Mouse (Mus musculus) heart, adult 18-20 months (tissue): ENCODE results near the gene Gm17387. TPM values are rescaled to one million over a fixed set of nuclear protein-coding genes. Genes with fewer than 3 reads are reported as not detected.
"Not testable (repeated sequence)": the region's sequence is repeated elsewhere in the genome, so short reads cannot be mapped to it uniquely, and the experiment has no call there.

Experiments used
- DNase-seq, 2 experiments: peaks; one replicate each; pipeline ENCODE4 v3.0.0; 2021 to 2022; ENCODE audit warnings: mixed read lengths in 1 of 2
- total RNA-seq, 2 experiments: library from RNA; stranded (reverse); gene quantifications; 2 replicates each; pipeline ENCODE4 v1.2.3; 2021

Gene Gm17387
- total RNA-seq, 2 experiments from 2014 or later: not detected

GRCm38 (mm10) chr7:141016707-141017697, 11.9 kb upstream of the Gm17387 start:
- DNase-seq: peak in 1 of 2 experiments; percentile 41

DNA sequence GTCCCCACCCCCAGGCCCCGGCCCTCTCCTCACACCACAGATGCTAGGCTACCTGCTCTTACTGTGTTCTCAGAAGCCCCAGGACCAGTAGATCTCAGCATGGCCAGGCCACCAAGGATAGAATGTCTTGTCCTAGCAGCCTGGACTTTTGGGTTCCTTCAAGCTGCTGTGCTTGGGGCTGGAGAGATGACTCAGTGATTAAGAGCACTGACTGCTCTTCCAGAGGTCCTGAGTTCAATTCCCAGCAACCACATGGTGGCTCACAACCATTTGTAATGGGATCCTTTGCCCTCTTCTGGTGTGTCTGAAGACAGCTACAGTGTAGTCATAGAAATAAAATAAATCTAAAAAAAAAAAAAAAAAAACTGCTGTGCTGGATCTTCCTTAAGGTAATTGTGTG, 11.1 kb upstream of the Gm17387 start, which contains the start of gene Ifitm6:
TSS of gene Ifitm6 (minus strand) at position 101 of the 400 bp plus-strand sequence.
- DNase-seq: not testable (repeated sequence)

DNA sequence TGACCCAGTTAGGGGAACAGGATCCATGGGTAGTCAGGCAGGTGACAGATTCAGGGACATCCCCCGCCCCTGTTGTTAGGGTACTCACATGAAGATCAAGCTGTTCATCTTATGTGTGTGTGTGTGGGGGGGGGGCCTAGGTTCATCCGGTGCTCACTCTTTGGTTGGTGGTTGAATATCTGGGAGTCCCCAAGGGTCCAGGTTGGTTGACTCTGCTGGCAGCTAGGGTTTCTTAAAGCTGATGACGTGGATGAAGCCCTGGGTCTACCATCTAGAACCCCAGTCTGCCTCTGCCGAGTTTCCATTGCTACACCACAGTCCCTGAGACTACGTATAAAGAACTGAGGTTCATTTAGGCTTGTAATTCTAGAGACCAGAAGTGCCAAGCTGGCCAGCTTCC, 9.9 kb upstream of the Gm17387 start:
- DNase-seq: no peak

DNA sequence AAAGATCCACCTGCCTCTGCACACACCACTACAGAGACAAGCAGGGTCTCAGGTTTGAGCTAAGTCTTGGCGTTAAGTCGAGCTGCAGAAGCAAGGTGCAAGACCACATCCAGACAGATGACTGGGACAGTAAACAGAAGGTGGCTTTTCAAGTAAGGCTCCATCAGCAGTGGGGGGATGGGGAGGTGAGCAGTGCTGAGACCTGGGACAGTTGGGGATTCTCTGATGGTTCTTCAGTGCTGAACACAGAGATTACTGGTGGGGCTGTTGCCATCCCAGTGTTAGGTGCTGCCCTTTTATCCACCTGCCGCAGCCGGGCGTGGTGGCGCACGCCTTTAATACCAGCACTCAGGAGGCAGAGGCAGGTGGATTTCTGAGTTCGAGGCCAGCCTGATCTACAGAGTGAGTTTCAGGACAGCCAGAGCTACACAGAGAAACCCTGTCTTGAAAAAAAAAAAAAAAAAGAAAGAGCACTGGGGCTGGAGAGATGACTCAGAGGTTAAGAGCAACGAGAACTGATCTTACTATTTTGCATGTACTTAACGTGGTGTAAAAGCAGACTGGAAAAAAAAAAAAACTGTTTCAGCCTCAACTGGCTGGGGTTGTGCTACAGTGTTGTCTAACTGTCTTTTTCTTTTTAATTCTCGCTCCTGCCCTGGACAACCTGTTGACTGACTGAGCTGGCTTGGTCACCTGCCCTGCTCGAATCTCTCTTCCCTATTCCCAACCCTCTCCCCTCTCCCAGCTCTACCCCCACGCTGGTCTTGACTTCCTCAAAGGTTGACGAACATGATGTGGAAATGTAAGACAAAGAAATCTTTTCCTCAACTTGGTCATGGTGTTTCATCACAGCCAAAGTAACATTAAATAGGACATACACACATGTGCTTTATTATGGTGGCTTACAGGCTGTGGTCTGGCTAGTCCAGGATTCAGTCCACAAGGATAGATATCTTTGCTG, 7.2 kb upstream of the Gm17387 start:
- DNase-seq: no peak

- peak in 1 of 2 experiments; percentile 46 for DNase-seq
Observed at GRCm38 (mm10) chr7:141024865-141025838, 3.8 kb upstream of the Gm17387 start.

- no peak for DNase-seq
Observed at GRCm38 (mm10) chr7:141026097-141026739, 2.7 kb upstream of the Gm17387 start.

- no peak for DNase-seq
Observed at GRCm38 (mm10) chr7:141026740-141027098, 2.2 kb upstream of the Gm17387 start.

GRCm38 (mm10) chr7:141030390-141030789, 1.5 kb downstream of the Gm17387 start:
- no peak for DNase-seq

DNA sequence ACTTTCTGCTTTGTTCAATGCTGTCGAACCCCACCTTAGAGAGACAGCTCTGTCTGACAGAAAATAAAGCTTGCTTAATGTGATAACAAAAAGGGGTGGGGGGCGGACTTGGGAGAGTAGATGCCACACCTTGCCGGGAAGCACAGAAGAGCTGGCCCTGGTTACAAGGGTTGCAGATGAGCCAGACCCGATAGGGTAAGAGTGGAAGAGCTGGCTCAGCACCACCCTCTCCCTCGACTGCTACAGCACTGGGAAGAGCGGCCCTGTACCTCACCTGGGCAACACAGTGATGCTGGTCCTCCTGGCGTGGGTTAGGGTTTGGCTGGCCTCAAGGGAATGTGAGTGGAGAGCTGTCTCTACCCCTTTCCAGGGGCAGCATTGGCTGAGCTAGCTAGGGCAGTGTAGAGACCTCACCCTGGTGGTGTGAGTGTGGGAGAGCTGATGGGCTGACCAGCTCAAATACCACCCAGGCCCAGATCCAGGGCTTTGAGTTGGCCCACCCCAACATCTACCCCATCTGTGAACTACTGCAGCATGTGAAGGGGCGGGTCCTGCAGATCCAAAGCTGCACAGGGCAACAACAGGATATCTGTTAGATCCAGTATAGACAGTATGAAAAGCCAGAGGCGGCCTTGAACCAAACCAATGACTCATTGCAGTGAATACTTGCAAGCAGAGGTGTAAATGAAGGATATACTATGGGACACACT, 3.7 kb downstream of the Gm17387 start:
- no peak for DNase-seq

DNA sequence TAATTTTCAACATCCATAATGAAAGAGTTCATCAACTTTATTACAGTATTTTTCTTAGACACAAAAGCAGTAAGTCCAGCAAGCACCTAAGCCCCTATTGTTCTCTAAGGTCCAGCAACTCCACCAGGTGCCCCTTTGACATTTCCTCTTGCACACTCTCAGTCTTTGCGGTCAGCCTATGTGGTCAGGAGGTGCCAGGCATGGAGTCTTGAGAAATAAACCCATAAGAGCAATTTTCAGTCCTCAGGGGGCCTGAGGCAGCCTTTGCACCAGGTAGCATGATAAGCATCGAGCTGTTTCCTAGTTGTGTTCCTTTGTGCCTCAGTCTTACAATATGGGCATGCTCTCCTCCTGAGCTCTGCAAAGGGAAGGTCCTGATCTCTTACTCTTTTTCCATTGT, 7.7 kb downstream of the Gm17387 start:
- not testable (repeated sequence) for DNase-seq

DNA sequence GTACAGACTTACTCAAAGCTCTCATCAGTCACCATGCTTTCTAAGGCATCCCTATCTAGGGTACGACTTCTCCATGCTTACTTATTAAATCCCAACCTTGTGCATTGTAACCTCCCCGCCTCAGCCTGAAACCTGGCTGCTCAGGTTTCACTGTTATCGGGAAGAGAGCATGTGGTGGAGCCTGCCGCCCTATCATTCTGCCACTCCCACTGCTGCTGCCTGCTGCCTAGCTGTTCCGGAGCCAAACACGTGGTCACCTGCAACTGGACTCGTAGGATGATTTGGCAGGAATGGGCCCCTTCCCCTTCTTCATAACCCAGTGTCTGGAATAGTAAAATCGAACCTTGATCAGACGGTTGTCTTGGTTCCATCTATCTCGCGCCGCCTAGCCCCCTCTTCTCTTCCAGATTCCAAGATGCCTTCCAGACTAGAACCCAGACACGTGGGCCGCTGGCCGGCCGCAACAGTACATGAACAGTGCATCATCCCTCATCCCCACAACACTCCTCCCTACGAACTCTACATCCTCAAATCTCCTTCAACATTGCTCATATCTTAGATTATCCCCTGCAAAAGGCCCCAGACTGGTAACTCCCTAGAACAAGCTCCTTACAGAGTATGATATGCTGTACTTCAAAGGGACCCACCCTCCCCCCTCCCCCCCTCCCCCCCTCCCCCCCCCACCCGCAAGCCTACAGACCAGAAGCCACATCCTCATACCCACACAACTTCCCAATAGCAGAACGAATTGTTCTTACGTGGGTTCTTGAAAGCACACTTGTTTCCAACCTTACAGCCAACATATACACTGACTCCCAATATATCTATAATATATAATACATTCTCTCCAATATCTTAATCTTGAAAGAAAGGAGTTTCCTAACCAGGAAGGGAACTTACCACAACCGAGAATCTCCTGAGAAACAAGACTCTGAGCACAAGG, 9.4 kb downstream of the Gm17387 start:
- DNase-seq: no peak

- DNase-seq: no peak
Observed at GRCm38 (mm10) chr7:141039386-141040107, 10.6 kb downstream of the Gm17387 start.

- DNase-seq: peak in 1 of 2 experiments; percentile 37
Observed at GRCm38 (mm10) chr7:141040867-141041606, 12.1 kb downstream of the Gm17387 start.

DNA sequence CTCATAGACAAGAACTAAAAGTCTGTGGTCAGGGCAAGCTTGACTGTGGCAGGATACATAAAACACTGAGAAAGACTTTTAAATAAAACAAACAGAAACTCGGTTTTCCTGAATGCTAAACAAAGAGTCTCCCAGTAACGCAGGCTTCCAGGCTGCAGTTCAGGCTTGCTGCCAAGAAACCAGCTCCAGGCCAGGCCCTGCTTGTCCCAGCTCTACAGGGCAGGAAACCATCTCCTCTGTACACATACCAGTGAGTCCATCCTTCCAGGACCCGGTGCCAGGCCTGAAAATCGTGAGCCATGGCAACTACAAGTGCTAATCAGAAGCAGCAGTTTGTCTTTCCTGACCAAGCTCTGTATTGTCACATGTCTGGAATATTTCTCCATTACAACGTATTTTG, 12.7 kb downstream of the Gm17387 start:
- DNase-seq: peak; percentile 87 to 90

DNA sequence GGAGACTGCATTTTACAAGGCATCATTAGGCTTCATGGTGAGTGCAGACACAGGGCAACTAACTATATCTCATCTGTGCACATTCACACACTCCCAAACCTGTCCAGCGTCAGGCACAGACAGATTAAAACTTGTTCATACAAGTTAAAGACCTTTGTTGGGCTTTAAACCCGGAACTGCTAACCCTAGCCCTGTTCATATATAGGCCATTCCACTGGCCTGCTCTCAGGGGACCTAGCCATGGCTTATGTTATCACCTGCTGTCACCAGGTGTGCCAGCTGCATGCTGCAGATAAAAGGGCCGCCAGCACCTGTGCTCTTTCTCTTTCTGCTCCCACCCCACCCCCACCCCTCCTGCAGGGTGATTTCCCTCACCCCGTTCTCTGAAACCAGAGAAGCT, 13.6 kb downstream of the Gm17387 start:
- no peak for DNase-seq

- peak in 1 of 2 experiments; percentile 72 for DNase-seq
Observed at GRCm38 (mm10) chr7:141046931-141047580, 18.1 kb downstream of the Gm17387 start.
